ENCODE assay signal across 9 mouse cellular contexts in the genomic region with DNA sequence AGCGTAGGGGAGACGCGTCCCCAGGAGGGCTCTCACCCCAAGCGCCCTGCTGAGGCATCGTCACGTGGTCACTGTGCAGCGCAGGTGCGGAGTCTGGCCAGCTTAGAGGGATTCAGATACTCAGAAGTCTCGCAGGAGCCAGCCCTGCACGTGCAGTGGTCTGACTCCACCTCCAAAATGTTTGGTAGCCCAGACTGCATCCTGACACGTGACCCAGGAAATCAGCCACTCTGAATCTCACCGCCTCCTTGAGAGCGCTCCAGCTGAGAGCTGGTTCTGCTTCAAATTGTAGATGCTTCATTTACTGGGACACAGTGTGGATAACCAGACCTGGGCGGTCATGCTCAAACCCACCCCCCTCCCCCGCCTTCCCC.
A peak's percentile ranks its signal among the peaks of the same experiment; 100 is the strongest.
DNase-seq lines count a peak whose midpoint lies in the region; ATAC-seq and TF ChIP-seq lines count a peak whose summit lies in the region.
"Had no signal": no experiment of that assay in that cellular context is flagged by ENCODE, and none has a peak within 500 bp of the region (broad histone marks: within the 10 kb centered on the region; RNA-seq: fewer than 3 reads in every experiment).

No protein-coding gene starts in this region.

- H3K27me3 ChIP-seq in liver, postnatal 0 days (ENCODE audit: insufficient read depth, low read length): no peaks in the 10 kb centered on the region

- DNase-seq in CD8-positive naive resting alpha-beta T cell, adult 2 months (ENCODE audit: low read depth in 2 of 2, low spot score in 2 of 2): peak; percentile 18 to 38
- DNase-seq in cerebellum, adult 9-11 months: peak; percentile 83
- peak; percentile 70 to 84 for DNase-seq in frontal cortex, postnatal 10 days (ENCODE audit: low spot score in 2 of 2)
- DNase-seq in layer of hippocampus, adult 8-10 months (ENCODE audit: low spot score in 2 of 2): peak; percentile 69 to 81
- peak; percentile 37 for DNase-seq in liver, postnatal 0 days
- peak; percentile 69 to 83 for DNase-seq in thymus, postnatal 36 days

- ATAC-seq in hematopoietic stem cell, adult 5-6 weeks (replicated peaks in 1 of 2; ENCODE audit: insufficient read depth in 1 of 2, low FRiP score in 2 of 2, low TSS enrichment in 1 of 2, low read depth in 1 of 2, poor library complexity in 2 of 2, severe bottlenecking in 2 of 2): peak; percentile 94 to 98
- peak; percentile 77 for ATAC-seq in liver, postnatal 0 days

- H3K27ac ChIP-seq in liver, postnatal 0 days (ENCODE audit: low read depth): no peak overlapping the region
- H3K27ac ChIP-seq in olfactory bulb, adult 2 months (ENCODE audit: insufficient read depth, low read depth, low read length): peak overlapping the region; percentile 32

- no peak for TF ChIP-seq EP300 in liver, postnatal 0 days (IDR thresholded peaks at IDR 0.05; ENCODE audit: low read depth)

- no peak overlapping the region for H3K9ac ChIP-seq in liver, postnatal 0 days (replicated peaks)

- no peak for TF ChIP-seq CTCF in liver, postnatal 0 days (IDR thresholded peaks at IDR 0.05; ENCODE audit: low read depth)
- TF ChIP-seq CTCF in olfactory bulb, adult 2 months (IDR thresholded peaks at IDR 0.05; ENCODE audit: insufficient read depth, low read depth, low read length): no peak

- peaks cover 10% of the 10 kb centered on the region for H3K4me1 ChIP-seq in liver, postnatal 0 days (ENCODE audit: insufficient read depth)
- peaks cover 14% of the 10 kb centered on the region for H3K4me1 ChIP-seq in olfactory bulb, adult 2 months (ENCODE audit: control insufficient read depth, insufficient read depth, low read length)

- no peaks in the 10 kb centered on the region for H3K9me3 ChIP-seq in liver, postnatal 0 days (ENCODE audit: low read length)

- peak overlapping the region; percentile 51 for H3K4me2 ChIP-seq in liver, postnatal 0 days (ENCODE audit: low read depth, low read length)

- no peaks in the 10 kb centered on the region for H3K36me3 ChIP-seq in liver, postnatal 0 days (replicated peaks; ENCODE audit: insufficient read depth, low read length)

- 0 out of 2 replicates have a peak, but pooled peaks have one; percentile 22 for TF ChIP-seq POLR2A in olfactory bulb, adult 2 months (IDR thresholded peaks at IDR 0.05; ENCODE audit: insufficient read depth, low read depth, low read length)

- 8% methylated on average over 15 of the region's 15 CpGs for WGBS in liver, postnatal 0 days (ENCODE audit: insufficient replicate concordance)
- under 1% methylated on average over 15 of the region's 15 CpGs for WGBS in olfactory bulb, adult 2 months

- 0 out of 2 replicates have a peak overlapping the region, but pooled peaks have one; percentile 11 for H3K4me3 ChIP-seq in liver, postnatal 0 days (ENCODE audit: low read depth, low read length)
- peak overlapping the region; percentile 40 for H3K4me3 ChIP-seq in olfactory bulb, adult 2 months (ENCODE audit: insufficient read depth, low read depth, low read length)
- H3K4me3 ChIP-seq: myocyte had no signal

Comparison
In these comparisons a context has a peak if more than half of its experiments do, and no peak if none do; other contexts are left out.
1. DNase-seq: peak in every context shown above with its lines; median percentile 83 in cerebellum, adult 9-11 months; 77 in frontal cortex, postnatal 10 days; 76 in thymus, postnatal 36 days; 75 in layer of hippocampus, adult 8-10 months; 37 in liver, postnatal 0 days; 28 in CD8-positive naive resting alpha-beta T cell, adult 2 months.